Mouse (Mus musculus) C2C12 (cell line): ENCODE measurements around the gene Map1s.

Experiments
- CTCF ChIP-seq: IDR thresholded peaks from one replicate; pipeline ENCODE4 v1.5.1; 2011; ENCODE audit not compliant: control insufficient read depth, insufficient read depth, insufficient read length
- MAX ChIP-seq: IDR thresholded peaks from one replicate; pipeline ENCODE4 v1.6.1; 2011; ENCODE audit warnings: mild to moderate bottlenecking, control low read depth
- MYOD1 ChIP-seq: IDR thresholded peaks from one replicate; pipeline ENCODE4 v1.6.1; 2011; ENCODE audit warnings: low read depth; ENCODE audit not compliant: control insufficient read depth, insufficient read length
- MYOG ChIP-seq: IDR thresholded peaks from one replicate; pipeline ENCODE4 v1.6.1; 2011; ENCODE audit not compliant: control insufficient read depth, insufficient read length; ENCODE audit errors: extremely low read depth
- USF1 ChIP-seq: IDR thresholded peaks from one replicate; pipeline ENCODE4 v1.6.1; 2011; ENCODE audit warnings: low read depth, mild to moderate bottlenecking, control low read depth, moderate library complexity

GRCm38 (mm10) chr8:70892022-70892895 is 13.5 kb upstream of the Map1s start, which contains the start of gene Slc5a5:
- no peak for TF ChIP-seq CTCF
- no peak for TF ChIP-seq MAX
- no peak for TF ChIP-seq USF1
- no peak for TF ChIP-seq MYOD1
- no peak for TF ChIP-seq MYOG
